Mouse (Mus musculus) hindbrain, embryonic 12.5 days (tissue): ENCODE measurements around the gene Ap1b1. TPM values are rescaled to one million over a fixed set of nuclear protein-coding genes. Genes with fewer than 3 reads are reported as not detected.
"Not testable (repeated sequence)": the region's sequence is repeated elsewhere in the genome, so short reads cannot be mapped to it uniquely, and the experiment has no call there.

ENCODE experiments used
- ATAC-seq: fragments of 200-750 bp; cut with Nextera tagmentation; 2 replicates; pipeline ENCODE4 v1.8.0; 2017; ENCODE audit warnings: moderate TSS enrichment; ENCODE audit not compliant: low FRiP score
- H3K27ac ChIP-seq: fragments of 300-500 bp; sonication (generic); 2 replicates; pipeline ENCODE4 v1.5.1; 2016; ENCODE audit warnings: mild to moderate bottlenecking
- H3K27me3 ChIP-seq: fragments of 300-500 bp; sonication (generic); 2 replicates; pipeline ENCODE4 v1.6.1; 2016; ENCODE audit warnings: mild to moderate bottlenecking
- H3K36me3 ChIP-seq: fragments of 300-500 bp; sonication (generic); 2 replicates; pipeline ENCODE4 v1.6.1; 2016; ENCODE audit warnings: mild to moderate bottlenecking
- H3K4me1 ChIP-seq: fragments of 300-500 bp; sonication (generic); 2 replicates; pipeline ENCODE4 v1.6.1; 2016
- H3K4me2 ChIP-seq: fragments of 300-500 bp; sonication (generic); replicated peaks from 2 replicates; pipeline ENCODE4 v1.6.1; 2016; ENCODE audit warnings: mild to moderate bottlenecking
- H3K4me3 ChIP-seq: fragments of 300-500 bp; sonication (generic); 2 replicates; pipeline ENCODE4 v1.5.1; 2016; ENCODE audit warnings: mild to moderate bottlenecking
- H3K9ac ChIP-seq: fragments of 300-500 bp; sonication (generic); 2 replicates; pipeline ENCODE4 v1.6.1; 2016; ENCODE audit warnings: mild to moderate bottlenecking, moderate library complexity
- H3K9me3 ChIP-seq: fragments of 300-500 bp; sonication (generic); replicated peaks from 2 replicates; pipeline ENCODE4 v1.6.1; 2016; ENCODE audit warnings: mild to moderate bottlenecking
- WGBS: fragments of 180-500 bp; shearing (Covaris S2); methylation state at CpG from one replicate; pipeline ENCODE4 v1.1.7; 2016; 5-methylcytosine and 5-hydroxymethylcytosine counted together
- microRNA-seq: library from miRNA; unstranded; fragments of <30 nt; microRNA quantifications from one replicate; pipeline ENCODE4, GENCODE M21; 2017
- polyA plus RNA-seq: library from polyadenylated mRNA; unstranded; fragments of >200 nt; fragmentation: Nextera tagmentation; extraction: Ambion mirVana; gene quantifications from 2 replicates; pipeline ENCODE4 v1.2.1, GENCODE M21; 2016

The Ap1b1 gene
- polyA plus RNA-seq, 1 experiment from 2014 or later = 76.4 TPM

- H3K9ac ChIP-seq = no peak overlapping the region
- peaks cover 15% of the 10 kb centered on the region for H3K27me3 ChIP-seq
- H3K4me3 ChIP-seq = no peak overlapping the region
- H3K9me3 ChIP-seq = no peaks in the 10 kb centered on the region
- no peak overlapping the region for H3K27ac ChIP-seq
- no peak for ATAC-seq
- 82% methylated on average over 9 of the region's 9 CpGs for WGBS
- H3K4me2 ChIP-seq = no peak overlapping the region
- peaks cover 54% of the 10 kb centered on the region for H3K36me3 ChIP-seq
- peaks cover 16% of the 10 kb centered on the region for H3K4me1 ChIP-seq
Observed at GRCm38 (mm10) chr11:5068126-5068971, 81.7 kb downstream of the Ap1b1 start.

DNA sequence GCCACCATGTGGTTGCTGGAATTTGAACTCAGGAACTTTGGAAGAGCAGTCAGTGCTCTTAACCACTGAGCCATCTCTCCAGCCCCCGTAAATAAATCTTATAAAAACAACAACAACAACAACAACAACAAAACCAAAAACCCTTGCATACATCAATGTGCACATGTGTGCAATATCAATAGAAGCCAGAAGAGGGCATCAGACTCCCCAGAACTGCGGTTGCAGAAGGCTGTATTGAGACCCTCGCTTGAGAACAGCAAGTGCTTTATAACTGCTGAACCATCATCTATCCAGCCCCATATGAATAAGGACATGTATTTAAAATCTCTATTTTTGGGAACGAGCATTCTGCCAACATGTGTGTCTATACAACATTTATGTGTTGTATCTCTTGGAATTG lies 88.3 kb downstream of the Ap1b1 start:
- no peak for ATAC-seq
- Histone ChIP-seq H3K4me3 (no peak overlapping the region), H3K9me3 (no peaks in the 10 kb centered on the region), H3K4me1 (no peaks in the 10 kb centered on the region), H3K27me3 (no peaks in the 10 kb centered on the region), H3K36me3 (peaks cover 73% of the 10 kb centered on the region), H3K4me2 (no peak overlapping the region), H3K27ac (no peak overlapping the region), H3K9ac (no peak overlapping the region)
- 80% methylated on average over 4 of the region's 4 CpGs for WGBS

- H3K9ac ChIP-seq = no peak overlapping the region
- peaks cover 69% of the 10 kb centered on the region for H3K36me3 ChIP-seq
- no peaks in the 10 kb centered on the region for H3K27me3 ChIP-seq
- no peak for ATAC-seq
- no peaks in the 10 kb centered on the region for H3K4me1 ChIP-seq
- H3K4me3 ChIP-seq = no peak overlapping the region
- no peaks in the 10 kb centered on the region for H3K9me3 ChIP-seq
- no peak overlapping the region for H3K27ac ChIP-seq
- no peak overlapping the region for H3K4me2 ChIP-seq
Observed at GRCm38 (mm10) chr11:5075760-5076159, 89.1 kb downstream of the Ap1b1 start.

DNA sequence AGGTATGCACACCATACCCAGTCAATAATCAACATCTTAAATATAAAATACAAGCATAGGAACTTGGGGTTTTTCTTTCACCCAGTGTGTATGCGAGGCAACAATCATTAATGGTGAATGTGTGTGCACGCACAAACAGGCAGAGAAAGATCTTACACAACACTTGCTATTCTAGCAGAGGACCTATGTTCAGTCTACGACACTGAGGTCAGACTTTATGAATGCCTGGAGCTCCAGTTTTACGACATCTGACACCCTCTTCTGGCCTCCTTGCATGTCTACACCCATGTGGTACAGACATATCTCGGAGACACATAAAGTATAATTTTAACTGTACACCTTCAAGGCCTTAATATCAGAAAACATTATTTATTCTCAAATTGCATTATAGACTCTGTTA lies 90.2 kb downstream of the Ap1b1 start:
- not testable (repeated sequence) for H3K4me2 ChIP-seq, H3K4me3 ChIP-seq, H3K27ac ChIP-seq, H3K9me3 ChIP-seq, ATAC-seq, H3K27me3 ChIP-seq, H3K4me1 ChIP-seq, H3K9ac ChIP-seq
- peaks cover 64% of the 10 kb centered on the region for H3K36me3 ChIP-seq
- 95% methylated on average over 4 of the region's 5 CpGs for WGBS

DNA sequence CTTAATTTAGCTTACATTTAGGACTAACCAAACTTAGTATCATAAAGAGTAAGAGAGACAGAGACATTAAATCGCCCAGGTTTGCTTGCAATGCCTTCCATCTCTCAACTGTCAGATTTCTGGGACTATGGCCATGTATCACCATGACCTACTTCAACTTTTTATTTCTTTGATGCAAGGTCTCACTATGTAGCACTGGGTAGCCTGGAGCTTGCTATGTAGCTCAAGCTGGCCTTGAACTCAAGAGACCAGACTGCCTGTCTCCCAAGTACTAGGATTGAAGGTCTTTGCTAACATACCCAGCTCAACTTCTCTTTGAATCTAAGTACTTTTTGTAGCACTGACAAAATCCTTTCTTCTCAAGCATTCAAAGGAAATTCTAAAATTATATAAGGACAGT lies 102.5 kb downstream of the Ap1b1 start:
- Histone ChIP-seq H3K9ac (no peak overlapping the region), H3K4me3 (no peak overlapping the region), H3K4me1 (0 out of 2 replicates have a peak, but pooled peaks cover under 1% of the 10 kb centered on the region), H3K36me3 (peaks cover 76% of the 10 kb centered on the region), H3K4me2 (no peak overlapping the region), H3K27me3 (no peaks in the 10 kb centered on the region), H3K9me3 (no peaks in the 10 kb centered on the region), H3K27ac (no peak overlapping the region)
- 93% methylated on average over 1 of the region's 1 CpGs for WGBS
- no peak for ATAC-seq

- Histone ChIP-seq H3K27ac (no peak overlapping the region), H3K4me2 (no peak overlapping the region), H3K4me3 (no peak overlapping the region), H3K9me3 (no peaks in the 10 kb centered on the region), H3K36me3 (peaks cover 51% of the 10 kb centered on the region), H3K4me1 (peaks cover 11% of the 10 kb centered on the region), H3K9ac (no peak overlapping the region), H3K27me3 (no peaks in the 10 kb centered on the region)
- WGBS = 60% methylated on average over 2 of the region's 2 CpGs
- ATAC-seq = no peak
Observed at GRCm38 (mm10) chr11:5091706-5092105, 105.1 kb downstream of the Ap1b1 start.

Small RNA genes lying within 50 kb of the gene (microRNA-seq; reads per million reads assigned to microRNA genes)
- gene Gm47296 = not detected

Other genes starting within 250 kb of the Ap1b1 start
- gene Cabp7, start 240.0 kb upstream of the Ap1b1 start, polyA plus RNA-seq = 1.7 and 2.1 TPM in 2 replicates
- 77.5 and 79.6 TPM in 2 replicates for gene Nf2, start 137.3 kb upstream of the Ap1b1 start, polyA plus RNA-seq
- gene Nipsnap1, start 112.9 kb upstream of the Ap1b1 start, polyA plus RNA-seq = 100 and 101 TPM in 2 replicates
- 52.6 and 55.6 TPM in 2 replicates for gene Thoc5, start 91.5 kb upstream of the Ap1b1 start, polyA plus RNA-seq
- gene Nefh, start 38.8 kb upstream of the Ap1b1 start, polyA plus RNA-seq = 1.4 and 1.5 TPM in 2 replicates
- 0.96 and 1.6 TPM in 2 replicates for gene Rasl10a, start 71.3 kb downstream of the Ap1b1 start, polyA plus RNA-seq
- 39.4 and 41.0 TPM in 2 replicates for gene Gas2l1, start 78.5 kb downstream of the Ap1b1 start, polyA plus RNA-seq
- 27.0 and 28.9 TPM in 2 replicates for gene Rhbdd3, start 112.1 kb downstream of the Ap1b1 start, polyA plus RNA-seq
- 823 and 828 TPM in 2 replicates for gene Ewsr1, start 112.4 kb downstream of the Ap1b1 start, polyA plus RNA-seq
- gene Emid1, start 165.4 kb downstream of the Ap1b1 start, polyA plus RNA-seq = 17.7 and 21.9 TPM in 2 replicates